Mouse (Mus musculus) MEL (cell line): ENCODE measurements around the gene Ccl1.

Source experiments
- CHD2 ChIP-seq: IDR thresholded peaks from 2 replicates; pipeline ENCODE4 v1.6.1; 2011; ENCODE audit warnings: low read length, improper control_type of control experiment
- CTCF ChIP-seq, 3 experiments: IDR thresholded peaks in 2 of 3; conservative IDR thresholded peaks in 1 of 3; 2 replicates each; pipeline ENCODE4 v1.5.1; 2011 to 2012; ENCODE audit warnings: low read length in 3 of 3, low read depth in 2 of 3, mild to moderate bottlenecking in 2 of 3, improper control_type of control experiment in 1 of 3, inconsistent platforms in 1 of 3, mixed read lengths in 1 of 3, moderate library complexity in 1 of 3; ENCODE audit not compliant: control insufficient read depth in 1 of 3, insufficient read depth in 1 of 3, poor library complexity in 1 of 3, severe bottlenecking in 1 of 3
- EP300 ChIP-seq, 2 experiments: IDR thresholded peaks; 2 replicates each; pipeline ENCODE4 v1.6.1; 2011; ENCODE audit warnings: improper control_type of control experiment in 2 of 2, low read length in 2 of 2, low read depth in 1 of 2, mild to moderate bottlenecking in 1 of 2
- NELFE ChIP-seq: IDR thresholded peaks from 2 replicates; pipeline ENCODE4 v1.6.1; 2011; ENCODE audit warnings: low read depth, low read length, improper control_type of control experiment
- POLR2AphosphoS2 ChIP-seq: IDR thresholded peaks from 2 replicates; pipeline ENCODE4 v1.6.1; 2011; ENCODE audit warnings: low read length, improper control_type of control experiment

DNA sequence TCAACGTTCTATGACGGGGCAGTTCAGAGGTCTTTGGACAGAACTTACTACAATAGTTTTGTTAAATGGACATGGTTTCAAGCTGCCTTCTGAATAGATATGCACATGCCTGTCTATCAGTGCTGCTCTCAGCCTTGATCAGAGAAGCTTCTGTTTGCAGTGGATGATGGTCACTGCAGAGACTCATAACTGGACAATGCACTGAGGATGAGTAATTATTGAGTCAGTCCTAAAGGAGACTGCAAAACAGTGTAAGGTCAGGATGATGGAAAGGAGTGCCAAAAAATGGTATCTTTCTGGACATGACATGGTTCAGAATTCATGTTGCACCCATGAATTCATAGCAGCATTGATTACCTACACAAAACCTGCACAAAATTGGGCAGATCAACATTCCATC is 137.2 kb downstream of the Ccl1 start:
- TF ChIP-seq CTCF (IDR thresholded peaks at IDR 0.05 in 2 of 3, conservative IDR thresholded peaks at IDR 0.05 in 1 of 3; ENCODE audit: control insufficient read depth in 1 of 3, insufficient read depth in 1 of 3, low read depth in 2 of 3, low read length in 3 of 3, poor library complexity in 1 of 3, severe bottlenecking in 1 of 3), result no peak
- no peak for TF ChIP-seq EP300 (IDR thresholded peaks at IDR 0.05; ENCODE audit: low read depth in 1 of 2, low read length in 2 of 2)
- no peak for TF ChIP-seq CHD2
- TF ChIP-seq NELFE, result no peak
- TF ChIP-seq POLR2AphosphoS2, result no peak
